6 mouse cellular contexts compared by ENCODE assay signal in genomic region chr17:88812943-88813342, GRCm38 (mm10). TPM values are rescaled to one million over a fixed set of nuclear protein-coding genes. Genes with fewer than 3 reads are reported as not detected.
"Had no signal": no experiment of that assay in that cellular context is flagged by ENCODE, and none has a peak within 500 bp of the region (broad histone marks: within the 10 kb centered on the region; RNA-seq: fewer than 3 reads in every experiment).

No protein-coding gene starts in this region.

RNA-seq across cellular contexts. Expression of gene Lhcgr, which starts 21.2 kb away (rescaled TPM):
- total RNA-seq: megakaryocyte, adult 5-6 weeks; megakaryocyte-erythroid progenitor cell, adult 5-6 weeks; neutrophil, adult 5-6 weeks had no signal
- polyA plus RNA-seq: stomach, embryonic 15.5 days; stomach, postnatal 0 days; thymus, postnatal 0 days had no signal
